Mouse (Mus musculus): ENCODE data around the gene Adamtsl1. TPM values are rescaled to one million over a fixed set of nuclear protein-coding genes. Genes with fewer than 3 reads are reported as not detected.
A peak's percentile ranks its signal among the peaks of the same experiment; 100 is the strongest.

Adamtsl1 gene
- 3.0 and 3.4 TPM in 2 replicates for polyA plus RNA-seq (2016; fragmentation: Nextera tagmentation; extraction: Ambion mirVana)

DNA sequence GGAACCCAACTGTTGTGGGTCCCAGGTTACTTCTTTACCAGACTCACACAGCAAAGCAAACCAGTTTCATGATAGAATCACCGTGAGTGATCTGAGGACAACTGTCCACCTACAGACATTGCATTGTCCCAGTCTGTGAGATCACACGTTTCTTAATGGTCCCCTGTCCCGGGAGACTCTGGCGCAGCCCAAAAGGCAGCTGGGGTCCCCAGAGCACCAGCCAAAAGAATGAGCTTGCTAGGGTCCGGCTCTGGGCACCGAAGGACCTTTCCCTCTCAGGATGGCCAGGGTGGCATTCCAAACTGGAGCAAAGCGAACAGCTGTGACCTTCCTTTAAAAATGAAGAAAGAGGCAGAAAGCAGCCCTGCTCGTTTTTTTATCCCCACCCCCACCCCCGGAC is at the start of gene Adamtsl1:
TSS of gene Adamtsl1 (plus strand) at position 381 of the 400 bp plus-strand sequence.
- Histone ChIP-seq H3K4me1 (peaks cover 19% of the 10 kb centered on the region), H3K9me3 (no peaks in the 10 kb centered on the region), H3K4me3 (peak within 1 kb of the TSS; percentile 72), H3K36me3 (replicated peaks) (no peaks in the 10 kb centered on the region), H3K27me3 (ENCODE audit: poor library complexity, severe bottlenecking) (peaks cover 54% of the 10 kb centered on the region), H3K27ac (peak within 1 kb of the TSS; percentile 76)
- 2% methylated on average over 9 of the region's 9 CpGs for WGBS
- DNase-seq (ENCODE audit: extremely low spot score, low spot score): no peak

- Histone ChIP-seq H3K36me3 (replicated peaks) (no peaks in the 10 kb centered on the region), H3K4me1 (no peaks in the 10 kb centered on the region), H3K9me3 (no peaks in the 10 kb centered on the region), H3K4me3 (no peak overlapping the region), H3K27me3 (ENCODE audit: poor library complexity, severe bottlenecking) (no peaks in the 10 kb centered on the region), H3K27ac (no peak overlapping the region)
- no peak for DNase-seq (ENCODE audit: extremely low spot score, low spot score)
- 92% methylated on average over 6 of the region's 6 CpGs for WGBS
These were observed 30.4 kb upstream of the Adamtsl1 start for GRCm38 (mm10) chr4:85483586-85483985.

GRCm38 (mm10) chr4:85486316-85486946 is 27.5 kb upstream of the Adamtsl1 start:
- Histone ChIP-seq H3K27ac (no peak overlapping the region), H3K36me3 (replicated peaks) (no peaks in the 10 kb centered on the region), H3K4me1 (no peaks in the 10 kb centered on the region), H3K4me3 (no peak overlapping the region), H3K27me3 (ENCODE audit: poor library complexity, severe bottlenecking) (no peaks in the 10 kb centered on the region), H3K9me3 (no peaks in the 10 kb centered on the region)
- no peak for DNase-seq (ENCODE audit: extremely low spot score, low spot score)
- 79% methylated on average over 10 of the region's 10 CpGs for WGBS

DNA sequence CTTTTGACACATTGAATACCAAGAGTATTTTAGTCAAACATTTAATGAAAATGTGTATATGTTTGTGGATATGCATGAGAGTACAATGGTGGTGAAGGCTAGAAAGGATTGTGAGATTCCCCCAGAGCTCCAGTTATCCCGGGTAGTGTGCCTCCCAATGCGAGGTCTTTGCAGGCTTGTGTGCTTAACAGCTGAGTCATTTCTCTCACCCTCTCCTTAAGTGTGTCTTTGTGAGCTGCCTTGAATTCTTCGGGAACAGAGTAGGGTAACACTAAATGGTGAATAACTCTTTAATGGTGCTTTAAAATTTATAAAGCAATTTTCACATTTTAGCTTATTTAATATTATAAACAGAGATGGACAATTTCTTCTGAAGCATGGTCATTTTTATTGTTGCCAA is 8.3 kb upstream of the Adamtsl1 start:
- H3K27me3 ChIP-seq (ENCODE audit: poor library complexity, severe bottlenecking): no peaks in the 10 kb centered on the region
- H3K4me3 ChIP-seq: no peak overlapping the region
- H3K4me1 ChIP-seq: no peaks in the 10 kb centered on the region
- no peaks in the 10 kb centered on the region for H3K36me3 ChIP-seq (replicated peaks)
- H3K9me3 ChIP-seq: no peaks in the 10 kb centered on the region
- 84% methylated on average over 3 of the region's 3 CpGs for WGBS
- no peak overlapping the region for H3K27ac ChIP-seq
- no peak for DNase-seq (ENCODE audit: extremely low spot score, low spot score)

DNA sequence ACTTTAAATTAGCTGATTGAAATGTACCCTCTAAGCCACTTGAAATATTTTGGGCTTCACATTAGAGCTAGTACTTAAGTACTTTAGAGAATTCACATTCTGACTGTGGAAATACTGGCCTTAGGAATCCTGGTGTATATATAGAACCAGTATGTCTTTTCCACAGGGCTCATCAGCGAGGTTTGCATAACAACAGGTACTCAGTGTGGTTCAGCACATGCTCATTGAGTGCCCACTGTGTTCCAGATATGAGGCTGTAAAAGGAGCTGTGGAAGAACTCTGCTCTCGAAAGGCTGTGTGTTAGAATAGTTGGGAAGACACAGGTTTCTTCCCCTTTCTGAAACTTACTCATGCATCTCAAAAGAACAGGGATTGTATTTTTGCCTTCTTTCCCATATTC is 7.0 kb upstream of the Adamtsl1 start:
- H3K27me3 ChIP-seq (ENCODE audit: poor library complexity, severe bottlenecking): peaks cover 7% of the 10 kb centered on the region
- H3K9me3 ChIP-seq: no peaks in the 10 kb centered on the region
- no peaks in the 10 kb centered on the region for H3K4me1 ChIP-seq
- no peak overlapping the region for H3K27ac ChIP-seq
- H3K36me3 ChIP-seq (replicated peaks): no peaks in the 10 kb centered on the region
- no peak for DNase-seq (ENCODE audit: extremely low spot score, low spot score)
- no peak overlapping the region for H3K4me3 ChIP-seq
- WGBS: 75% methylated on average over 2 of the region's 2 CpGs

- Histone ChIP-seq H3K27ac (no peak overlapping the region), H3K9me3 (no peaks in the 10 kb centered on the region), H3K4me1 (no peaks in the 10 kb centered on the region), H3K27me3 (ENCODE audit: poor library complexity, severe bottlenecking) (peaks cover 12% of the 10 kb centered on the region), H3K4me3 (no peak overlapping the region), H3K36me3 (replicated peaks) (no peaks in the 10 kb centered on the region)
- WGBS: 87% methylated on average over 5 of the region's 5 CpGs
- no peak for DNase-seq (ENCODE audit: extremely low spot score, low spot score)
These were observed 6.5 kb upstream of the Adamtsl1 start for GRCm38 (mm10) chr4:85507491-85507890.

DNA sequence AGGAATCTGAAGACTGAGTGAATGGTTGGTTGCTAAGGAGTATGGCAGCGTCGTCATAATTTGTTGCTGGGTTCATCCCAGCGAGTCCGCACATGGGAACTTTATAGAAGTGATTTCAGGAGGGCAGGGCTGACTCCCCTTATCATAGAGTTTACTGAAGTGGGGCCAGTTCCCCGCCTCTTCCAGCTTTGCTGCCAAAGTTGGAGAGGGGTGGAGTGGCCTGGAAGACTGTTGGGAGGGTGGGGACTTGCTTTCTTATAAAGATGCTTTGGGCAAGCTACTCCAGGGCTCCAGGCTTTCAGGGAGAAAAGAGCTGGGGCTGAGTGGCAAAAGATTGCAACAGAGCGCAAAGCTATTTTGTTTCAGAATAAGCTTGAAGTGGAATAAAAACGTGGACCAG is 684 bp upstream of the Adamtsl1 start:
- H3K4me3 ChIP-seq: peak overlapping the region; percentile 72
- peaks cover 19% of the 10 kb centered on the region for H3K4me1 ChIP-seq
- H3K27me3 ChIP-seq (ENCODE audit: poor library complexity, severe bottlenecking): peaks cover 54% of the 10 kb centered on the region
- no peak for DNase-seq (ENCODE audit: extremely low spot score, low spot score)
- 51% methylated on average over 7 of the region's 7 CpGs for WGBS
- no peaks in the 10 kb centered on the region for H3K9me3 ChIP-seq
- H3K27ac ChIP-seq: no peak overlapping the region
- H3K36me3 ChIP-seq (replicated peaks): no peaks in the 10 kb centered on the region

- H3K4me1 ChIP-seq: peaks cover 19% of the 10 kb centered on the region
- peak overlapping the region; percentile 72 for H3K4me3 ChIP-seq
- H3K9me3 ChIP-seq: no peaks in the 10 kb centered on the region
- DNase-seq (ENCODE audit: extremely low spot score, low spot score): peak; percentile 60
- H3K36me3 ChIP-seq (replicated peaks): no peaks in the 10 kb centered on the region
- peaks cover 54% of the 10 kb centered on the region for H3K27me3 ChIP-seq (ENCODE audit: poor library complexity, severe bottlenecking)
- H3K27ac ChIP-seq: peak overlapping the region; percentile 76
- WGBS: under 1% methylated on average over 33 of the region's 33 CpGs
These were observed 271 bp downstream of the Adamtsl1 start for GRCm38 (mm10) chr4:85514205-85514681.

DNA sequence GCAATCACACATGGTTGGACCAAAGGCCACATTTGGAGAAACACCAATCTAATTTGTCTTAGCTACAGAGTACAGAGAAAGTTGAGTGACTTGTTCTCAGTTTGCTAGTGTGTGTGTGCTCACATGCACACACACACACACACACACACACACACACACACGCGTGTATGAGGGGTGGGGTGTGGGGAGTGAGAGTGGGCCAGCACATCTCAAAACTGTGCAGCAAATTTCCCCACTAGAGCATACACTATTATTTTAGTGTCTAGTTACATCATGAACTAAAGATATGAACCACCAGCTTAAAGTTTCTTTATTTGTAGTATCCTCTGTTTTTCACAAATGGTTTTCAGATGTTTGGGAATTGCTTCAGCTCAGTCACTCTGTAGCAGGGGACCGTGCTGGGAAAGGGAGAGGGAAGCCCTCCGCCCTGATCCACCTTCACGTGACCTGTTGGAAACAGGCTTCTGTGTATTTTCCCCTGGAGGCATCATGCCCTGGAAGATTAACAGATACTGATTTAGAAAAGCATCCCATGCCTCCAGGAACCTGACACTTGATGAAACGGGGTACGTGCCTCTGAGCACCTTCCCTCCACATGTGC is 13.1 kb downstream of the Adamtsl1 start:
- H3K4me1 ChIP-seq: no peaks in the 10 kb centered on the region
- H3K4me3 ChIP-seq: no peak overlapping the region
- DNase-seq (ENCODE audit: extremely low spot score, low spot score): no peak
- H3K36me3 ChIP-seq (replicated peaks): no peaks in the 10 kb centered on the region
- no peak overlapping the region for H3K27ac ChIP-seq
- H3K27me3 ChIP-seq (ENCODE audit: poor library complexity, severe bottlenecking): no peaks in the 10 kb centered on the region
- WGBS: 76% methylated on average over 7 of the region's 7 CpGs
- no peaks in the 10 kb centered on the region for H3K9me3 ChIP-seq

GRCm38 (mm10) chr4:85529852-85530251 is 15.9 kb downstream of the Adamtsl1 start:
- DNase-seq (ENCODE audit: extremely low spot score, low spot score): no peak
- Histone ChIP-seq H3K4me3 (no peak overlapping the region), H3K27ac (no peak overlapping the region), H3K27me3 (ENCODE audit: poor library complexity, severe bottlenecking) (no peaks in the 10 kb centered on the region), H3K9me3 (no peaks in the 10 kb centered on the region), H3K36me3 (replicated peaks) (no peaks in the 10 kb centered on the region), H3K4me1 (peaks cover 4% of the 10 kb centered on the region; the same call in 1 of the 2 replicates)
- WGBS: 79% methylated on average over 1 of the region's 1 CpGs

- Histone ChIP-seq H3K9me3 (no peaks in the 10 kb centered on the region), H3K4me1 (no peaks in the 10 kb centered on the region), H3K4me3 (no peak overlapping the region), H3K27ac (no peak overlapping the region), H3K36me3 (replicated peaks) (no peaks in the 10 kb centered on the region), H3K27me3 (ENCODE audit: poor library complexity, severe bottlenecking) (no peaks in the 10 kb centered on the region)
- WGBS: 80% methylated on average over 5 of the region's 5 CpGs
- DNase-seq (ENCODE audit: extremely low spot score, low spot score): no peak
These were observed 25.7 kb downstream of the Adamtsl1 start for GRCm38 (mm10) chr4:85539677-85540076.

- DNase-seq (ENCODE audit: extremely low spot score, low spot score): no peak
- Histone ChIP-seq H3K27me3 (ENCODE audit: poor library complexity, severe bottlenecking) (no peaks in the 10 kb centered on the region), H3K36me3 (replicated peaks) (no peaks in the 10 kb centered on the region), H3K9me3 (no peaks in the 10 kb centered on the region), H3K4me3 (no peak overlapping the region), H3K27ac (no peak overlapping the region), H3K4me1 (no peaks in the 10 kb centered on the region)
- WGBS: 88% methylated on average over 4 of the region's 4 CpGs
These were observed 29.2 kb downstream of the Adamtsl1 start for GRCm38 (mm10) chr4:85543221-85543620.

- no peaks in the 10 kb centered on the region for H3K4me1 ChIP-seq
- no peaks in the 10 kb centered on the region for H3K27me3 ChIP-seq (ENCODE audit: poor library complexity, severe bottlenecking)
- no peaks in the 10 kb centered on the region for H3K36me3 ChIP-seq (replicated peaks)
- no peak overlapping the region for H3K27ac ChIP-seq
- H3K4me3 ChIP-seq: no peak overlapping the region
- no peak for DNase-seq (ENCODE audit: extremely low spot score, low spot score)
- H3K9me3 ChIP-seq: no peaks in the 10 kb centered on the region
- 80% methylated on average over 3 of the region's 3 CpGs for WGBS
These were observed 40.7 kb downstream of the Adamtsl1 start for GRCm38 (mm10) chr4:85554696-85555095.
